Comparison of ENCODE assay signal across 8 mouse cellular contexts in genomic region chr7:99155311-99156289, GRCm38 (mm10). TPM values are rescaled to one million over a fixed set of nuclear protein-coding genes. Genes with fewer than 3 reads are reported as not detected.
A peak's percentile ranks its signal among the peaks of the same experiment; 100 is the strongest.
DNase-seq lines count a peak whose midpoint lies in the region; ATAC-seq and TF ChIP-seq lines count a peak whose summit lies in the region.

No protein-coding gene starts in this region.

- intact Hi-C loops in gastrocnemius, adult 2 months (cut with DNase I) = no loop called here

- no peak overlapping the region for H3K9ac ChIP-seq in embryonic facial prominence, embryonic 15.5 days
- peak overlapping the region; percentile 31; the same call in 1 of the 2 replicates for H3K9ac ChIP-seq in intestine, postnatal 0 days (ENCODE audit: low read depth, low read length)
- H3K9ac ChIP-seq in lung, postnatal 0 days (replicated peaks; ENCODE audit: low read depth) = no peak overlapping the region
- H3K9ac ChIP-seq in stomach, embryonic 15.5 days = no peak overlapping the region

- H3K27ac ChIP-seq in gastrocnemius, adult 2 months = peak overlapping the region; percentile 16; the same call in 1 of the 2 replicates
- 0 out of 2 replicates have a peak overlapping the region, but pooled peaks have one; percentile 12 for H3K27ac ChIP-seq in embryonic facial prominence, embryonic 15.5 days (replicated peaks)
- peak overlapping the region; percentile 62 for H3K27ac ChIP-seq in intestine, postnatal 0 days (ENCODE audit: low read depth, low read length)
- H3K27ac ChIP-seq in lung, postnatal 0 days (ENCODE audit: low read length) = peak overlapping the region; percentile 54; the same call in 1 of the 2 replicates
- H3K27ac ChIP-seq in stomach, embryonic 15.5 days = peak overlapping the region; percentile 5

- peak; percentile 56 for DNase-seq in gastrocnemius, adult 2 months
- DNase-seq in gastrocnemius, postnatal 25 days = no peak
- peak; percentile 87 for DNase-seq in lung, postnatal 0 days (ENCODE audit: low spot score)
- no peak for DNase-seq in urinary bladder, adult 18-20 months (ENCODE audit: low spot score in 2 of 2)
- DNase-seq in layer of hippocampus, postnatal 14 days (ENCODE audit: low spot score in 2 of 2) = no peak

- ATAC-seq in embryonic facial prominence, embryonic 15.5 days (ENCODE audit: insufficient number of reproducible peaks, low FRiP score, low TSS enrichment, low read depth) = 0 out of 2 replicates have a peak, but pooled peaks have one; percentile 53
- ATAC-seq in intestine, postnatal 0 days = peak; percentile 69
- peak; percentile 74 for ATAC-seq in lung, postnatal 0 days
- peak; percentile 83 for ATAC-seq in stomach, embryonic 15.5 days (ENCODE audit: insufficient read depth, low FRiP score, low read depth)

- peak overlapping the region; percentile 39 for H3K4me3 ChIP-seq in gastrocnemius, adult 2 months
- peak overlapping the region; percentile 25 for H3K4me3 ChIP-seq in embryonic facial prominence, embryonic 15.5 days (replicated peaks)
- H3K4me3 ChIP-seq in intestine, postnatal 0 days (ENCODE audit: low read depth, low read length) = no peak overlapping the region
- no peak overlapping the region for H3K4me3 ChIP-seq in lung, postnatal 0 days (ENCODE audit: low read depth, low read length)
- peak overlapping the region; percentile 11; the same call in 1 of the 2 replicates for H3K4me3 ChIP-seq in stomach, embryonic 15.5 days (replicated peaks)

- peak overlapping the region; percentile 50 for H3K4me2 ChIP-seq in embryonic facial prominence, embryonic 15.5 days (replicated peaks)
- H3K4me2 ChIP-seq in intestine, postnatal 0 days (replicated peaks; ENCODE audit: low read depth) = peak overlapping the region; percentile 51
- H3K4me2 ChIP-seq in lung, postnatal 0 days (replicated peaks; ENCODE audit: low read depth, low read length) = peak overlapping the region; percentile 44
- H3K4me2 ChIP-seq in stomach, embryonic 15.5 days = peak overlapping the region; percentile 50

- peaks cover 20% of the 10 kb centered on the region for H3K4me1 ChIP-seq in embryonic facial prominence, embryonic 15.5 days
- H3K4me1 ChIP-seq in intestine, postnatal 0 days (replicated peaks; ENCODE audit: control insufficient read depth, insufficient read depth, low read length) = peaks cover 22% of the 10 kb centered on the region
- H3K4me1 ChIP-seq in lung, postnatal 0 days (ENCODE audit: insufficient read depth, low read depth, low read length) = peaks cover 8% of the 10 kb centered on the region
- H3K4me1 ChIP-seq in stomach, embryonic 15.5 days = peaks cover 20% of the 10 kb centered on the region

- TF ChIP-seq EP300 in lung, postnatal 0 days (IDR thresholded peaks at IDR 0.05) = no peak

- no peaks in the 10 kb centered on the region for H3K9me3 ChIP-seq in embryonic facial prominence, embryonic 15.5 days (replicated peaks)
- H3K9me3 ChIP-seq in intestine, postnatal 0 days (ENCODE audit: control insufficient read depth) = no peaks in the 10 kb centered on the region
- no peaks in the 10 kb centered on the region for H3K9me3 ChIP-seq in lung, postnatal 0 days (ENCODE audit: low read length)
- no peaks in the 10 kb centered on the region for H3K9me3 ChIP-seq in stomach, embryonic 15.5 days

- no peaks in the 10 kb centered on the region for H3K36me3 ChIP-seq in embryonic facial prominence, embryonic 15.5 days
- H3K36me3 ChIP-seq in intestine, postnatal 0 days (ENCODE audit: control insufficient read depth, insufficient read depth) = peaks cover 54% of the 10 kb centered on the region
- H3K36me3 ChIP-seq in lung, postnatal 0 days (ENCODE audit: insufficient read depth, low read length) = no peaks in the 10 kb centered on the region
- no peaks in the 10 kb centered on the region; the same call in 1 of the 2 replicates for H3K36me3 ChIP-seq in stomach, embryonic 15.5 days

- WGBS in embryonic facial prominence, embryonic 15.5 days = 10% methylated on average over 17 of the region's 17 CpGs
- WGBS in intestine, postnatal 0 days = 10% methylated on average over 17 of the region's 17 CpGs
- 6% methylated on average over 16 of the region's 17 CpGs for WGBS in lung, postnatal 0 days
- WGBS in stomach, embryonic 15.5 days = 13% methylated on average over 17 of the region's 17 CpGs

- no peaks in the 10 kb centered on the region for H3K27me3 ChIP-seq in embryonic facial prominence, embryonic 15.5 days
- no peaks in the 10 kb centered on the region for H3K27me3 ChIP-seq in intestine, postnatal 0 days (replicated peaks; ENCODE audit: control insufficient read depth, insufficient read depth, low read length)
- no peaks in the 10 kb centered on the region for H3K27me3 ChIP-seq in lung, postnatal 0 days (replicated peaks; ENCODE audit: insufficient read depth, low read length)
- no peaks in the 10 kb centered on the region for H3K27me3 ChIP-seq in stomach, embryonic 15.5 days (replicated peaks)

- no peak for TF ChIP-seq CTCF in gastrocnemius, adult 2 months (IDR thresholded peaks at IDR 0.05)
- no peak for TF ChIP-seq CTCF in intestine, postnatal 0 days (IDR thresholded peaks at IDR 0.05; ENCODE audit: low read depth)
- TF ChIP-seq CTCF in lung, postnatal 0 days (IDR thresholded peaks at IDR 0.05) = no peak

RNA-seq across cellular contexts. Expression of gene Uvrag, which starts 14.7 kb away (rescaled TPM):
- total RNA-seq in gastrocnemius, adult 2 months (2021) = 1 to 10 TPM; 8.6 to 9.2 TPM
- total RNA-seq in gastrocnemius, postnatal 25 days (2021) = 10 to 100 TPM in 1 of 2 experiments, 1 to 10 TPM in 1; 9.1 to 10.8 TPM
- polyA plus RNA-seq in embryonic facial prominence, embryonic 15.5 days (2015; fragmentation: Nextera tagmentation; extraction: Ambion mirVana) = 17.3 and 18.9 TPM in 2 replicates
- 12.0 and 17.4 TPM in 2 replicates for polyA plus RNA-seq in intestine, postnatal 0 days (2015; fragmentation: Nextera tagmentation; extraction: Ambion mirVana)
- 23.4 and 28.6 TPM in 2 replicates for polyA plus RNA-seq in lung, postnatal 0 days (2015; fragmentation: Nextera tagmentation; extraction: Ambion mirVana)
- 19.1 and 19.4 TPM in 2 replicates for polyA plus RNA-seq in stomach, embryonic 15.5 days (2015; fragmentation: Nextera tagmentation; extraction: Ambion mirVana)
- total RNA-seq in layer of hippocampus, postnatal 14 days (2021) = 10 to 100 TPM; 44.6 to 45.8 TPM

RNA-seq across cellular contexts. Expression of gene Dgat2, which starts 26.9 kb away (rescaled TPM):
- 10 to 100 TPM; 32.9 to 69.4 TPM for total RNA-seq in gastrocnemius, adult 2 months (2021)
- total RNA-seq in gastrocnemius, postnatal 25 days (2021) = 10 to 100 TPM; 34.1 to 57.3 TPM
- polyA plus RNA-seq in embryonic facial prominence, embryonic 15.5 days (2015; fragmentation: Nextera tagmentation; extraction: Ambion mirVana) = 81.8 and 98.5 TPM in 2 replicates
- 1,614 and 1,691 TPM in 2 replicates for polyA plus RNA-seq in intestine, postnatal 0 days (2015; fragmentation: Nextera tagmentation; extraction: Ambion mirVana)
- 14.6 and 15.3 TPM in 2 replicates for polyA plus RNA-seq in lung, postnatal 0 days (2015; fragmentation: Nextera tagmentation; extraction: Ambion mirVana)
- polyA plus RNA-seq in stomach, embryonic 15.5 days (2015; fragmentation: Nextera tagmentation; extraction: Ambion mirVana) = 70.2 and 72.0 TPM in 2 replicates
- total RNA-seq in layer of hippocampus, postnatal 14 days (2021) = 10 to 100 TPM; 94.7 to 96.3 TPM

Comparison
In these comparisons a context has a peak if more than half of its experiments do, and no peak if none do; other contexts are left out.
1. DNase-seq: peak in gastrocnemius, adult 2 months (single experiment) and lung, postnatal 0 days (single experiment); none in gastrocnemius, postnatal 25 days (single experiment), urinary bladder, adult 18-20 months (0 of 2) and layer of hippocampus, postnatal 14 days (0 of 2).
2. H3K27ac ChIP-seq: peak in every context shown above with its lines; median percentile 62 in intestine, postnatal 0 days; 54 in lung, postnatal 0 days; 16 in gastrocnemius, adult 2 months; 12 in embryonic facial prominence, embryonic 15.5 days; 5 in stomach, embryonic 15.5 days.
3. H3K4me3 ChIP-seq: peak in gastrocnemius, adult 2 months (single experiment), embryonic facial prominence, embryonic 15.5 days (single experiment) and stomach, embryonic 15.5 days (single experiment); none in intestine, postnatal 0 days (single experiment) and lung, postnatal 0 days (single experiment).
4. RNA of gene Dgat2, which starts 26.9 kb away (polyA plus RNA-seq): 1,614 to 1,691 TPM in intestine, postnatal 0 days; 81.8 to 98.5 TPM in embryonic facial prominence, embryonic 15.5 days, 70.2 to 72.0 TPM in stomach, embryonic 15.5 days and 14.6 to 15.3 TPM in lung, postnatal 0 days; every median in the first group is over 10 times any median in the second.
5. Peak in every context shown above with its lines, with median percentiles within 50 percentile points of each other: ATAC-seq and H3K4me2 ChIP-seq.